Mouse (Mus musculus) thymus, postnatal 4 days (tissue): ENCODE data around the gene B230219D22Rik.

ENCODE experiments used
- DNase-seq: peaks from one replicate; pipeline ENCODE4 v3.0.0; 2021

The B230219D22Rik gene

DNA sequence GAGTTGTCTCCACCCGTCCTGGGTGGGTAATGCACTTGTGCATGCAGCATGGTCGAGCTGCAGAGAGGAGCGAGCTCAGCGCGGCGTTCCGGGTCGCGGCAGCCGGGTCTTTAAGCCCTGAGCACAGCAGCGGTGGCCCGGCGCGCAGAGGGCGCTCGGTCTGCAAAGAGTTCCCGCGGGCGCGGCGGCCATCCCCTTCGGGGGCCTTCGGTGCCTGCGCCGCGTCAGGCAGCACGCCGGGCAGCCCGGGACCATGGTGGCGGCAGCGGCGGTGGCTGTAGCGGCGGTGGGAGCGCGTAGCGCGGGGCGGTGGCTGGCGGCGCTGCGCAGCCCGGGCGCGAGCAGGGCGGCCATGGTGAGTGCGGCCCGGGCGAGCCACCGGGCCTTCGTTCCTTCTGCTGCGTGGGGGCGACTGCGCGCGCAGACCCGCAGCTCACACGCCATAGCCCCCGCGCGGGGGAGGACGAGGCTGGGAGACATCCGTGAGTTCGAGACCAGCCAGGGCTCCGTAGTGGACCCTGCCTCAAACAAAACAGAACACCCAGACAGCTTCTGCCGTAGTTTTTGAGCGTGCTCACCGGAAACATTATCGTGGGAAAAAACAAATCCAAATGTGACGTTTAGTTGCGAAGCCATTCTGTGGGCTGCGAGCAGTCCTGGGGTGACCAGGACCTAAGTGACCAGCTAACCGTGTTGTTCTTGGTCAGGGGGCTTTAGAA is 34.4 kb downstream of the B230219D22Rik start, which contains the start of gene Pcbd2:
Gene Pcbd2 (plus strand): TSS at position 249 of the 719 bp plus-strand sequence.
- DNase-seq: peak; percentile 92

DNA sequence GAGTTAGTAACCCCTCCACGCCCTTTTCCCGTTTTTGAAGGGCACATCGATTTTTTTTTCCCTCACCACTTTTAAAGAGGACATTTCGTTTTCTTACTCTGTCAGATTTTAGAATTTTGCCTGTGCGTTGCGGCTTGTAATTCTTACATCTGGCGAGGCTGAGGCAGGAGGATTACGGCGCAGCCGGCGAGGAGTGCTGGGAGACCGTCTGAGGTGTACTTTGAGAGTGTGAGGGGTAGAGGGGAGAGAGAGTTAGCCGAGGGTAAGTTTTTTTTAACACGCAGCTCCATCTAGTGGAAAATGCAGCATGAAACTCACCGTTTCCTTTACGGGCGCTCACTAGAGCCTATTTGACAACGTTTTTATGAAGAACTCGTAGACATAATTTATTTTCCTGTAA is 34.9 kb downstream of the B230219D22Rik start:
- DNase-seq: peak; percentile 78

DNA sequence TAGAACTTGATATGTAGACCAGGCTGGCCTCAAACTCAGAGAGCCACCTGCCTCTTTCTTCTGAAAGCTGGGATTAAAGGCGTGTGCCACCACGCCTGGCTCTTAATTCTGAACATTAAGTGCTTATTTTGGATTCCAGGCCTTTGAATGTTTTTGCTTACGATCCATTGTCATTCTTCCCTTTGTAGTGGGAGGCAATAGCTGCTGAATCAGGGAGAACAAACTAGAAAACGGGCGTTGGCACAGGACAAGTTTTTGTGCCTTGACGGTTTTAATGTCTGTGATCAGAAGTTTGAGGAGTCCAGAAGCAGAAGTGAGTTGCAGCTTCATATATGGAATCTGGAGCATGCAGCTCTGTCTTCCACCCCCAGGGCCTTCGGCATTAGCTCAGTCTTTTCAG is 37.8 kb downstream of the B230219D22Rik start:
- DNase-seq: no peak

DNA sequence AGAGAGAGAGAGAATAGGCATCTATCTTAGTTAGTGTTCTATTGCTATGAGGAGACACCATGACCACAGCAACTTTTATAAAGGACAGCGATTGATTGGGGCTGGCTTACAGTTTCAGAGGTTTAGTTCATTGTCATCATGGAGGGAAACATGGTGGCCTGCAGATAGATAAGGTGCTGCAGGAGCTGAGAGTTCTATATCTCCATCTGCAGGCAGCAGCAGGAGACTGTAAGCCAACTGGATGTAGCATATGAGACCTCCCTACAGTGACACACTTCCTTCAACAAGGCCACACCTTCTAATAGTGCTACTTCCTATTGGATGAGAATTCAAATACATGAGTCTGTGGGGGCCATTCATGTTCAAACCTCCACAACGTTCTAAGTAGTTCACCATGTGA is 39.2 kb downstream of the B230219D22Rik start:
- DNase-seq: no peak

DNA sequence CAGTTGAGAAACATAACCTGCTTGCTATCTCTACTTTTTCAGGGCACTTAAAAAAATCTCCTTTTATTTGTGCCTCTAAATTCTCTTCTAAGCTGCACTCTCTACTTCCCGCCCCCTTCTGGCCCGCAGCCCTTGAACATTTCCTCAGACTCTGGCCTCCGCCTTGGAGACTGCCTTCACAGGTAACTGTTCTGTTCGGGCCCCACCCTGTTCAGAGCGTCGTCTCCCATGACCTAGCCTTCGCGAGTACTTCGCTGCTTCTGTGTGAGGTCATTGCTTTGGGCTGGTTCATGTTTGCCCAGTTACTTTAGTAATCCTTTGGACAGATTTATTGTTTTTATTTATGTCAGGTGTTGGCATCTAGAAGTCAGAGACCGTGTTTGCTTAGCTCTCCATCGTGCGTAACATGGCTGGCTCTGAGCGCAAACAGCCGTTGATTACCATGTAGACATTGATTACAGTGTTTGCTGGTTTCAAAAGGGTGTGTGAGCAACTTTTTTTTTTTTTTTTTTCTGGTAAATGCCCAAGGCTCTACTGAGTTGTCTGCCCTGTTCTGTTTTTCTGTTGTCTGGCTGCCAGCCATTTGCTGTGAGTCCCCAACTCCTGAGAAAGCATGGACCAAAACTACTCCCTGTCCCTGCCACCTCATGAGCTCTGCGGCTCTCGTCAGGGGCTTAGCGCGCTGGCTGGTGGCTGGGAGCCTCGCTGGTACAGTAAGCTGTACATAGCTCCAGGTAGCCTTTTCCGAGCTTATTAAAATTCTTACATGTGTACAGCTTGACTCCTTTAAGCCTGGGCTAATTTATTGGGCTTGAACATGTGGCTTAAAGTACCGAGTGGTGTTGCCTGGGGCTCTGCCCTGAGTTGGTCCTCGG is 40.9 kb downstream of the B230219D22Rik start:
- no peak for DNase-seq

DNA sequence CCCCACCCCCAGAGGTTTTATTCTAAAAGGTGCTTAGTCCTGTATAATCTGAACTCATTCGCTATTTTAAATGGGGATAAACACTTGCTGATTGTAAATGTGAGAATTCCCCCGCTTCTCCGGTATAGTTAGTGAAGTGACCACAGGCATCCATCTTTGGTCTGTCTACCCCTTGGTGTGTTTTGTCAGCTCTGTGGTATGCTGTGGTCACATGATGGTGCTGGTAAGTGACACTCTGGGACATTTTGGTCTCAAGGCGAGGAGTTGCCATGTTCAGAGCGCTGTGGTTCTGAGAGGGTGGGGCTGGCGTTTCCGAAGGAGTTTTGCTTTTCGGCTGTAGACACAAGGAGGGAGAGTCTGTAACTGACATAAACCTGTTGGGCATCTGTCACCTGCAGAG is 45.0 kb downstream of the B230219D22Rik start:
- no peak for DNase-seq

DNA sequence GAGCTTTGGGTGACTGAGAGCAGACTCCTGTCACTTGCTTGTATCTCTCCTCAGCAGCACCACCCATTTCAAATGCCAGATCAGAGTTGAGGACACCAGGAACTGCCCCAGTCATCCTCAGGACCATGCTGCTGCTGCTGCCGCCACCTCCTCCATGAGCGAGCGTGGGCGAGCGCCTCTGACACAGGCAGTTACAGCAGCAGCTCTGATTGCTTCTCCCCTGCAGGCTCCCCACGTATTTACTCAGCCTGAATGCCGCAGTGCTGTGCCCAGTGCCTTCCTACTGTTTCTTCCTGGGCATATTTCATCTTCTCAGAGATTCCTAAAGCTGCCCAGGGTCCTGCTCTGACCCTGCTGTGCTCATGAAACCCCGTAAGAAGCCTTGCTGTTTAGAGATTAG is 49.4 kb downstream of the B230219D22Rik start:
- DNase-seq: no peak
